Mouse (Mus musculus) MEL (cell line): ENCODE data around the gene Aldh4a1. TPM values are rescaled to one million over a fixed set of nuclear protein-coding genes. Genes with fewer than 3 reads are reported as not detected.

Source experiments
- DNase-seq: peaks from one replicate; pipeline ENCODE4 v3.0.0; 2011; ENCODE audit warnings: low read depth, low spot score
- H3K27ac ChIP-seq: 2 replicates; pipeline ENCODE4 v1.5.1; 2012; ENCODE audit warnings: low read depth, mild to moderate bottlenecking, control low read depth, low read length, moderate library complexity; ENCODE audit not compliant: control insufficient read depth
- H3K27me3 ChIP-seq, 2 experiments: fragments of 150-350 bp in 1 of 2; sonication (generic) in 1 of 2; 2 replicates each; pipeline ENCODE4 v1.6.1; 2012; ENCODE audit warnings: low read length in 2 of 2, mild to moderate bottlenecking in 2 of 2, improper control_type of control experiment in 1 of 2, moderate library complexity in 1 of 2; ENCODE audit not compliant: insufficient read depth in 2 of 2, control insufficient read depth in 1 of 2
- H3K36me3 ChIP-seq, 2 experiments: 2 replicates each; pipeline ENCODE4 v1.6.1; 2012 to 2014; ENCODE audit warnings: low read length in 2 of 2, improper control_type of control experiment in 1 of 2, inconsistent platforms in 1 of 2, mild to moderate bottlenecking in 1 of 2; ENCODE audit not compliant: insufficient read depth in 2 of 2, control insufficient read depth in 1 of 2
- H3K4me1 ChIP-seq, 2 experiments: fragments of 150-350 bp in 1 of 2; sonication (generic) in 1 of 2; 2 replicates each; pipeline ENCODE4 v1.6.1; 2012; ENCODE audit warnings: low read length in 2 of 2, improper control_type of control experiment in 1 of 2, mild to moderate bottlenecking in 1 of 2; ENCODE audit not compliant: insufficient read depth in 2 of 2, control insufficient read depth in 1 of 2
- H3K4me3 ChIP-seq, 2 experiments: fragments of 150-350 bp in 1 of 2; sonication (generic) in 1 of 2; 2 replicates each; pipeline ENCODE4 v1.5.1; 2012; ENCODE audit warnings: low read depth in 2 of 2, low read length in 2 of 2, mild to moderate bottlenecking in 2 of 2, moderate library complexity in 2 of 2, control low read depth in 1 of 2, improper control_type of control experiment in 1 of 2; ENCODE audit not compliant: control insufficient read depth in 1 of 2, insufficient read depth in 1 of 2
- H3K79me2 ChIP-seq: 2 replicates; pipeline ENCODE4 v1.6.1; 2012; ENCODE audit warnings: mild to moderate bottlenecking, low read length, moderate library complexity; ENCODE audit not compliant: control insufficient read depth, poor library complexity, insufficient read depth
- H3K9ac ChIP-seq: 2 replicates; pipeline ENCODE4 v1.6.1; 2012; ENCODE audit warnings: low read depth, mild to moderate bottlenecking, control low read depth, low read length, moderate library complexity; ENCODE audit not compliant: control insufficient read depth, poor library complexity, severe bottlenecking
- H3K9me3 ChIP-seq: fragments of 150-350 bp; sonication (generic); replicated peaks from 2 replicates; pipeline ENCODE4 v1.6.1; 2012; ENCODE audit warnings: mild to moderate bottlenecking, low read length, improper control_type of control experiment, moderate library complexity; ENCODE audit not compliant: insufficient read depth
- CHD2 ChIP-seq: IDR thresholded peaks from 2 replicates; pipeline ENCODE4 v1.6.1; 2011; ENCODE audit warnings: low read length, improper control_type of control experiment
- CTCF ChIP-seq, 3 experiments: IDR thresholded peaks in 2 of 3; conservative IDR thresholded peaks in 1 of 3; 2 replicates each; pipeline ENCODE4 v1.5.1; 2011 to 2012; ENCODE audit warnings: low read length in 3 of 3, low read depth in 2 of 3, mild to moderate bottlenecking in 2 of 3, improper control_type of control experiment in 1 of 3, inconsistent platforms in 1 of 3, mixed read lengths in 1 of 3, moderate library complexity in 1 of 3; ENCODE audit not compliant: control insufficient read depth in 1 of 3, insufficient read depth in 1 of 3, poor library complexity in 1 of 3, severe bottlenecking in 1 of 3
- E2F4 ChIP-seq: IDR thresholded peaks from 2 replicates; pipeline ENCODE4 v1.6.1; 2011; ENCODE audit warnings: low read depth, low read length, improper control_type of control experiment, borderline replicate concordance
- EP300 ChIP-seq, 2 experiments: IDR thresholded peaks; 2 replicates each; pipeline ENCODE4 v1.6.1; 2011; ENCODE audit warnings: improper control_type of control experiment in 2 of 2, low read length in 2 of 2, low read depth in 1 of 2, mild to moderate bottlenecking in 1 of 2
- GABPA ChIP-seq: IDR thresholded peaks from 2 replicates; pipeline ENCODE4 v1.6.1; 2012; ENCODE audit warnings: low read depth, mild to moderate bottlenecking, inconsistent platforms, low read length, improper control_type of control experiment, moderate library complexity
- GATA1 ChIP-seq: IDR thresholded peaks from 2 replicates; pipeline ENCODE4 v1.6.1; 2011; ENCODE audit warnings: low read depth, low read length, improper control_type of control experiment
- MAZ ChIP-seq: IDR thresholded peaks from 2 replicates; pipeline ENCODE4 v1.6.1; 2012; ENCODE audit warnings: low read depth, mild to moderate bottlenecking, inconsistent platforms, low read length, improper control_type of control experiment
- MEF2A ChIP-seq: IDR thresholded peaks from 2 replicates; pipeline ENCODE4 v1.6.1; 2014; ENCODE audit warnings: low read depth, mild to moderate bottlenecking, inconsistent platforms, low read length, improper control_type of control experiment; ENCODE audit not compliant: poor library complexity, insufficient replicate concordance, severe bottlenecking; ENCODE audit errors: extremely low read depth
- MXI1 ChIP-seq: IDR thresholded peaks from 2 replicates; pipeline ENCODE4 v1.6.1; 2011; ENCODE audit warnings: mild to moderate bottlenecking, low read depth, low read length, improper control_type of control experiment
- MYC ChIP-seq: IDR thresholded peaks from 2 replicates; pipeline ENCODE4 v1.6.1; 2011; ENCODE audit warnings: low read depth, mild to moderate bottlenecking, low read length, improper control_type of control experiment, moderate library complexity
- POLR2AphosphoS2 ChIP-seq: IDR thresholded peaks from 2 replicates; pipeline ENCODE4 v1.6.1; 2011; ENCODE audit warnings: low read length, improper control_type of control experiment
- RAD21 ChIP-seq: IDR thresholded peaks from 2 replicates; pipeline ENCODE4 v1.6.1; 2011; ENCODE audit warnings: mild to moderate bottlenecking, low read depth, low read length, improper control_type of control experiment
- RCOR1 ChIP-seq: IDR thresholded peaks from 2 replicates; pipeline ENCODE4 v1.6.1; 2012; ENCODE audit warnings: low read depth, mild to moderate bottlenecking, inconsistent platforms, low read length, improper control_type of control experiment
- SMC3 ChIP-seq: IDR thresholded peaks from 2 replicates; pipeline ENCODE4 v1.6.1; 2011; ENCODE audit warnings: low read depth, low read length, improper control_type of control experiment
- TBP ChIP-seq: IDR thresholded peaks from 2 replicates; pipeline ENCODE4 v1.8.0; 2011; ENCODE audit warnings: low read depth, low read length, improper control_type of control experiment
- TCF12 ChIP-seq: IDR thresholded peaks from 2 replicates; pipeline ENCODE4 v1.6.1; 2014; ENCODE audit warnings: low read depth, mild to moderate bottlenecking, inconsistent platforms, low read length, improper control_type of control experiment, moderate library complexity
- UBTF ChIP-seq: IDR thresholded peaks from 2 replicates; pipeline ENCODE4 v1.6.1; 2012; ENCODE audit warnings: low read depth, mild to moderate bottlenecking, inconsistent platforms, low read length, improper control_type of control experiment, moderate library complexity, borderline replicate concordance; ENCODE audit not compliant: insufficient read depth
- USF1 ChIP-seq: IDR thresholded peaks from 2 replicates; pipeline ENCODE4 v1.6.1; 2014; ENCODE audit warnings: low read depth, mild to moderate bottlenecking, inconsistent platforms, low read length, improper control_type of control experiment, moderate library complexity
- ZC3H11A ChIP-seq: IDR thresholded peaks from 2 replicates; pipeline ENCODE4 v1.6.1; 2012; ENCODE audit warnings: low read depth, mild to moderate bottlenecking, inconsistent platforms, low read length, improper control_type of control experiment
- ZKSCAN1 ChIP-seq: IDR thresholded peaks from 2 replicates; pipeline ENCODE4 v1.6.1; 2012; ENCODE audit warnings: low read depth, mild to moderate bottlenecking, inconsistent platforms, low read length, improper control_type of control experiment, moderate library complexity
- ZNF384 ChIP-seq: IDR thresholded peaks from 2 replicates; pipeline ENCODE4 v1.6.1; 2012; ENCODE audit warnings: low read depth, mild to moderate bottlenecking, inconsistent platforms, low read length, improper control_type of control experiment
- polyA plus RNA-seq, 2 experiments: library from polyadenylated mRNA; stranded (reverse) in 1 of 2; unstranded in 1 of 2; fragments of >175 nt in 1 of 2; fragments of >200 nt in 1 of 2; gene quantifications; 2 replicates each; pipeline versions ENCODE4 v1.2.1 to v1.2.4; 2012; ENCODE audit warnings: low replicate concordance in 2 of 2, low read depth in 1 of 2; ENCODE audit not compliant: insufficient read length in 2 of 2, insufficient read depth in 1 of 2, missing spikeins in 1 of 2
- total RNA-seq: library from RNA; depleted of rRNA; stranded (reverse); fragments of 300-350 nt; gene quantifications from 2 replicates; pipeline ENCODE4 v1.2.3, GENCODE M21; 2012

Gene Aldh4a1
- total and polyA plus RNA-seq, 3 experiments, result 11.7 to 12.3 TPM; not detected in 1

GRCm38 (mm10) chr4:139606732-139607131 lies 15.9 kb upstream of the Aldh4a1 start:
- Histone ChIP-seq H3K79me2 (no peaks in the 10 kb centered on the region), H3K36me3 (no peaks in the 10 kb centered on the region), H3K27me3 (no peaks in the 10 kb centered on the region), H3K4me3 (no peak overlapping the region), H3K27ac (no peak overlapping the region), H3K4me1 (no peaks in the 10 kb centered on the region), H3K9ac (no peak overlapping the region), H3K9me3 (no peaks in the 10 kb centered on the region)
- no peak for DNase-seq
- no peak for TF ChIP-seq TBP
- TF ChIP-seq ZNF384, result no peak
- no peak for TF ChIP-seq MAZ
- no peak for TF ChIP-seq MEF2A
- no peak for TF ChIP-seq POLR2AphosphoS2
- TF ChIP-seq ZKSCAN1, result no peak
- TF ChIP-seq SMC3, result no peak
- TF ChIP-seq MXI1, result no peak
- no peak for TF ChIP-seq USF1
- no peak for TF ChIP-seq CHD2
- TF ChIP-seq MYC, result no peak
- no peak for TF ChIP-seq RCOR1
- no peak for TF ChIP-seq EP300 (IDR thresholded peaks at IDR 0.05; ENCODE audit: low read depth in 1 of 2, low read length in 2 of 2)
- no peak for TF ChIP-seq TCF12
- TF ChIP-seq RAD21, result no peak
- TF ChIP-seq CTCF (IDR thresholded peaks at IDR 0.05 in 2 of 3, conservative IDR thresholded peaks at IDR 0.05 in 1 of 3; ENCODE audit: control insufficient read depth in 1 of 3, insufficient read depth in 1 of 3, low read depth in 2 of 3, low read length in 3 of 3, poor library complexity in 1 of 3, severe bottlenecking in 1 of 3), result no peak
- no peak for TF ChIP-seq UBTF
- TF ChIP-seq GATA1, result no peak
- no peak for TF ChIP-seq ZC3H11A

- Histone ChIP-seq H3K27ac (no peak overlapping the region), H3K4me3 (no peak overlapping the region), H3K27me3 (no peaks in the 10 kb centered on the region), H3K79me2 (no peaks in the 10 kb centered on the region), H3K4me1 (no peaks in the 10 kb centered on the region), H3K36me3 (no peaks in the 10 kb centered on the region), H3K9ac (no peak overlapping the region), H3K9me3 (no peaks in the 10 kb centered on the region)
- TF ChIP-seq RCOR1 (no peak), GABPA (no peak), ZC3H11A (no peak), E2F4 (no peak), SMC3 (no peak)
- no peak for DNase-seq
These were observed 13.7 kb upstream of the Aldh4a1 start for GRCm38 (mm10) chr4:139608975-139609374.
